Mouse (Mus musculus) G1E (cell line): Measurements from ENCODE around the gene Irf2bp2.

Experiments used
- CTCF ChIP-seq: IDR thresholded peaks from 2 replicates; pipeline ENCODE4 v1.5.1; 2012; ENCODE audit warnings: low read depth, low read length, inconsistent platforms, mixed read lengths
- GATA1 ChIP-seq: IDR thresholded peaks from 2 replicates; pipeline ENCODE4 v1.6.1; 2012; ENCODE audit warnings: borderline replicate concordance, low read length, inconsistent platforms, mixed read lengths
- TAL1 ChIP-seq: conservative IDR thresholded peaks from 2 replicates; pipeline ENCODE4 v1.6.1; 2012; ENCODE audit warnings: low read depth, low read length, inconsistent platforms, mixed read lengths

DNA sequence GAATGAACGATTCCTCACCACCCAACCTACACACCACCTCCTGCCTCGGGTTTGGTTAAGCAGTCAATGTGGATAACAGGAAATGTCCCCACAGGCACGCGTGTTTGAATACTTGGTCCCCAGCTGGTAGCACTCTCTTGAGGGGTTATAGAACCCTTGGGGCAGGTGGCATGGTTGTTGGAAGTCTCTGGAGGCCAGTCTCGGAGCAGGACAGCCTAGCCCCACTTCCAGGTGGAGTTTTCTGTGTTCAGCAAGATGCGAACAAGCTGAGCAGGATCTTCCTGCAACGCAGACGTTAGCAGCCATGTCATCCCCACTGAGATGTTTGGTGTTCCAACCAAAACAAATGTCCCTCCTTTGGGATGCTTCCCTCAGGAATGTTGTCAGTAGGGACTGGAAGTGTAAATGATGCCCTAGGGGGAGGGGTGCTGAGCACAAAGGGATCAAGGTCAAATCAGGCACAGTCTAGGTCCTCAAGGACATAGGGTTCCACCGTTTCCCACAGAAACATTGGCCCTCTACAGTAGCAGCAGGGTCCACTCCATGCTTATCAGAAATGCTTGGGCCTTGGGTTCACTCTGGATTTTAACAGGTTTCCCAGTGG is 29.1 kb downstream of the Irf2bp2 start:
- TF ChIP-seq TAL1 (no peak), CTCF (no peak), GATA1 (no peak)
